Mouse (Mus musculus) hindbrain, embryonic 10.5 days (tissue): ENCODE results near the gene AC131692.1. TPM values are rescaled to one million over a fixed set of nuclear protein-coding genes. Genes with fewer than 3 reads are reported as not detected.
"Not testable (repeated sequence)": the region's sequence is repeated elsewhere in the genome, so short reads cannot be mapped to it uniquely, and the experiment has no call there.

Experiments
- DNase-seq: peaks from one replicate; pipeline ENCODE4 v3.0.0-alpha.2; 2017; ENCODE audit warnings: low spot score
- H3K27ac ChIP-seq: fragments of 300-500 bp; sonication (generic); 2 replicates; pipeline ENCODE4 v1.5.1; 2016; ENCODE audit warnings: mild to moderate bottlenecking, moderate library complexity
- H3K27me3 ChIP-seq: fragments of 300-500 bp; sonication (generic); 2 replicates; pipeline ENCODE4 v1.6.1; 2016; ENCODE audit warnings: mild to moderate bottlenecking; ENCODE audit not compliant: poor library complexity, insufficient read depth, severe bottlenecking
- H3K36me3 ChIP-seq: fragments of 300-500 bp; sonication (generic); 2 replicates; pipeline ENCODE4 v1.6.1; 2016; ENCODE audit warnings: mild to moderate bottlenecking, moderate library complexity
- H3K4me1 ChIP-seq: fragments of 300-500 bp; sonication (generic); replicated peaks from 2 replicates; pipeline ENCODE4 v1.6.1; 2016; ENCODE audit warnings: mild to moderate bottlenecking
- H3K4me3 ChIP-seq: fragments of 300-500 bp; sonication (generic); 2 replicates; pipeline ENCODE4 v1.5.1; 2016; ENCODE audit warnings: mild to moderate bottlenecking, moderate library complexity
- H3K9me3 ChIP-seq: fragments of 300-500 bp; sonication (generic); 2 replicates; pipeline ENCODE4 v1.6.1; 2016; ENCODE audit warnings: mild to moderate bottlenecking, moderate library complexity
- WGBS: fragments of 180-500 bp; shearing (Covaris S2); methylation state at CpG from one replicate; pipeline ENCODE4 v1.1.7; 2016; 5-methylcytosine and 5-hydroxymethylcytosine counted together
- polyA plus RNA-seq: library from polyadenylated mRNA; unstranded; fragments of >200 nt; fragmentation: Nextera tagmentation; extraction: Ambion mirVana; gene quantifications from 2 replicates; pipeline ENCODE4 v1.2.1, GENCODE M21; 2016

The AC131692.1 gene
- polyA plus RNA-seq, 1 experiment from 2014 or later: 0.38 TPM

DNA sequence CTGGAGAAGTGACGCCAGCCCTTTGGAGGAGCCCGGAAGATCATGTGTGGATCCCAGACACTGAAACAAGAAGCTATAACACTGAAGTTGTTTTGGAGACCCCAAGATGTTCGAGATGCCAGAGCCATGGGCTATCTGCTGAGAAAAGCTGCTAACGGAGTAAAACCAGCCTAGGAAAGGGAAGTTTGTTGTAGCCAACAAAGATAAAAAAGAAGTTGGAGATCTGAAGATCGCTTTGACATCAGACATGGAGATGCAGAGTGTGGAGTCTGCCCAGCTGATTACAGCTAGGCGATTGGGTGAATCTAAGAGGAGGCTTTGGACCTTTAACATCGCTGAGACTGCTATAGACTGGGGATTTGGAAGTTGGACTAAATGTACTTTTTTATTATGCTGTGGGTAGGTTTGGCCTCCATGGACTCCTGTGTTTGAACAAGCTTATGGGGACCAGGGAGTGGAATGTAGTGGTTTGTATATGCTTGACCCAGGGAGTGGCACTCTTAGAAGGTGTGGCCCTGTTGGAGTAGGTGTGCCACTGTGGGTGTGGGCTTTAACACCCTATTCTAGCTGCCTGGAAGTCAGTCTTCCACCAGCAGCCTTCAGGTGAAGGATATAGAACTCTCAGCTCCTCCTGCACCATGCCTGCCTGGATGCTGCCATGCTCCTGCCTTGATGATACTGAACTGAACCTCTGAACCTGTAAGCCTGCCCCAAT is 36.4 kb downstream of the AC131692.1 start:
- H3K9me3 ChIP-seq, H3K27ac ChIP-seq, H3K4me3 ChIP-seq, DNase-seq, H3K27me3 ChIP-seq: not testable (repeated sequence)
- 81% methylated on average over 7 of the region's 7 CpGs for WGBS
- Histone ChIP-seq H3K36me3 (peaks cover 24% of the 10 kb centered on the region), H3K4me1 (peaks cover 18% of the 10 kb centered on the region)

DNA sequence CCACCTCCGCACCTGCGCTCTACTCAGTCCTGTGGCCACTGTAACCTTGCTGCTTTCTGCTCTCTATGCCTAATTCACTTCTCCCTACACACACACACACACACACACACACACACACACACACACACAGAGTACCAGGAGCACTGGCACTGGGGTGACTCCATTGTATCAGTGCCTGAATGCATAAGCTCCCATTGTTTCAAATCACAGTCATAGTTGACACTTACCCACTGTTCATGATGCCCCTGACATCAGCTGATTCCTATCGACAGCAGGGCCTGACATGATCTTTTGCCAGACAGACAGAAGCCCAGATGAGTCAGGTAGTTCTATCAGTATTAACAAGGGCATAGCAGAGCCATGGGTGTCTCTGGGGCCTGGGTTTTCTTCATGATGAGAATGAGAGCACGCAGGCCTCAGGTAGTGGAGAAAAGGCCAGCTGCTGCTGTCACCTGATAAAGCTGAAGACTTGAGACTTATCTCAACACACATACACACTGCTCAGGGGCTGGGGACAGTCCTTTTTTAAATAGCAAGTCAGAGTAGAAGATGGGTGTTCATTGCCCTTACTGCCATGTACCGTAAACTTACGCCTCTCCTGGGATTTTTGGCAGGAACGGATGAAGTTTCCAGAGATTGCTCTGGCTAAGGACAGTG is 38.1 kb downstream of the AC131692.1 start:
- peaks cover 41% of the 10 kb centered on the region for H3K36me3 ChIP-seq
- no peak for DNase-seq
- H3K4me1 ChIP-seq: peaks cover 19% of the 10 kb centered on the region
- peak overlapping the region; percentile 37; the same call in 1 of the 2 replicates for H3K27ac ChIP-seq
- no peak overlapping the region for H3K4me3 ChIP-seq
- no peaks in the 10 kb centered on the region for H3K9me3 ChIP-seq
- H3K27me3 ChIP-seq: no peaks in the 10 kb centered on the region
- WGBS: 87% methylated on average over 7 of the region's 7 CpGs

DNA sequence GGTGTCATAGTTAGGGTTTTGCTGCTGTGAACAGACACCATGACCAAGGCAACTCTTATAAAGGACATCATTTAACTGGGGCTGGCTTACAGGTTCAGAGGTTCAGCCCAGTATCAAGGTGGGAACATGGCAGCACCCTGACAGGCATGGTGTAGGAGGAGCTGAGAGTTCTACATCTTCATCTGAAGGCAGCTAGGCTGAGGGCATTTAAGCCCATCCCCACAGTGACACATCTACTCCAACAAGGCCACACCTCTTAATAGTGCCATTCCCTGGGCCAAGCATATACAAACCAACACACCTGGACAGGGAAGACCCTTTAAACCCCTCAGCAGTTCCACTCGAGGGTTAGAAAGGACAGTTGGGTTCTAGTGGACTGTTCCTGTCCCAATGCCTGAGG is 39.0 kb downstream of the AC131692.1 start:
- not testable (repeated sequence) for H3K27me3 ChIP-seq, H3K9me3 ChIP-seq, H3K4me3 ChIP-seq, H3K27ac ChIP-seq, DNase-seq
- Histone ChIP-seq H3K4me1 (peaks cover 14% of the 10 kb centered on the region; the same call in 1 of the 2 replicates), H3K36me3 (peaks cover 50% of the 10 kb centered on the region)
- WGBS: 71% methylated on average over 1 of the region's 1 CpGs

DNA sequence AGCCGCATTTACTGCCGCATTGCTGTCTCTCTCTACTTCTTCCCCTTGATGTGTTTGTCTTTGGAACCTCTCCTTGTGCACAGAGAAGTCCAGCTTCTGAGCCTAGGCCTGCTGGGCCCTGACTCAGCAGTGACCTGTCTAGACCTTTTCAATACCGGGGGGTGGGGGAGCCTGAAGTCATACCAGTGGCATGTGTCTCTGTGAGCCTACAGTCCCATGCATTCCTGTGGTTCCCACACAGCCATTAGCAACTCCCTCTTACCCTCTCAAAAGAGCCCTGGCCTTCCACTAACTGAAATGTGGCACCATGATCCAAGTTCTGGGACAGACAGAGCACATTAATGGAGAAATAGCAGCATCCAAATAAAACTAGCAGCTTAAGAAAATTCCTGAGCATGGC is 42.2 kb downstream of the AC131692.1 start:
- WGBS: 83% methylated on average over 3 of the region's 3 CpGs
- peaks cover 23% of the 10 kb centered on the region for H3K4me1 ChIP-seq
- no peaks in the 10 kb centered on the region for H3K27me3 ChIP-seq
- H3K36me3 ChIP-seq: peaks cover 55% of the 10 kb centered on the region
- no peak overlapping the region for H3K27ac ChIP-seq
- DNase-seq: no peak
- H3K9me3 ChIP-seq: no peaks in the 10 kb centered on the region
- no peak overlapping the region for H3K4me3 ChIP-seq

DNA sequence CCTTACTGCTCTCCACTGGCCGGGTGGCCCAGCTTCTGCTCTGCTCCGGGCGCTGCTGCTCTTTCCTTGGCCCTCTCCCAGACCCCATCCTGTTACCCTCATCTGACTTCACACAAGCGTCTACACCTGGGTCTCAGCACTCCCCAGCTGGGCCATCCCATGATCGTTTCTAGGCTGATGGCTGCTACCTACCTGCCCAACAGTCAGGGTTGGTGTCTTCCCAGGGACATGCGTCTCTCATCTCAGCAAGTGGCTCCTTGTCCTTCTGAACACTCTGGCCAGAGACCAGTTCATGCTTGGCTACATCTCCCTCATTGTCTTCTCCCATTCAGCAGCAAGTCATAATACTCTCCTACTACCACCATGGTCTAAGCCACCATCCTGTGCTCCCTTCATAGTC is 45.5 kb downstream of the AC131692.1 start:
- Histone ChIP-seq H3K4me1 (peaks cover 22% of the 10 kb centered on the region), H3K27me3 (no peaks in the 10 kb centered on the region), H3K4me3 (peak overlapping the region; percentile 74), H3K27ac (peak overlapping the region; percentile 97), H3K36me3 (peaks cover 40% of the 10 kb centered on the region), H3K9me3 (no peaks in the 10 kb centered on the region)
- WGBS: 90% methylated on average over 6 of the region's 6 CpGs
- no peak for DNase-seq

DNA sequence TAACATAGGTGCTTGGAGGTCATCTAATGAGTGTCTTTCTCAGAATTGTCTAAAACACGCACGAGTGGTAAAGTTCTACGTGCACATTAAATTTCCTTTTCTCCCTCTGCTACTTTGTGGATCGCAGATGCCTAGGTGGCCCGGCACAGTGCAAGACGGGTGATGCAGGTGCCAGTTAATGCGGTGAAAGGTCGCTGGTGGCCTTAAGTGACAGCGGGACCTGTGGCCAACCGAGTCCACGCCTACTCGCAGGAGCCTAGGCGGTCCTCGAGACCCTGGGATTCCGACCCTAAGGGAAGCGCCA is 46.1 kb downstream of the AC131692.1 start:
- no peak for DNase-seq
- Histone ChIP-seq H3K9me3 (no peaks in the 10 kb centered on the region), H3K4me1 (peaks cover 22% of the 10 kb centered on the region), H3K36me3 (peaks cover 34% of the 10 kb centered on the region), H3K4me3 (peak overlapping the region; percentile 74), H3K27me3 (no peaks in the 10 kb centered on the region), H3K27ac (peak overlapping the region; percentile 97)
- 11% methylated on average over 16 of the region's 16 CpGs for WGBS

DNA sequence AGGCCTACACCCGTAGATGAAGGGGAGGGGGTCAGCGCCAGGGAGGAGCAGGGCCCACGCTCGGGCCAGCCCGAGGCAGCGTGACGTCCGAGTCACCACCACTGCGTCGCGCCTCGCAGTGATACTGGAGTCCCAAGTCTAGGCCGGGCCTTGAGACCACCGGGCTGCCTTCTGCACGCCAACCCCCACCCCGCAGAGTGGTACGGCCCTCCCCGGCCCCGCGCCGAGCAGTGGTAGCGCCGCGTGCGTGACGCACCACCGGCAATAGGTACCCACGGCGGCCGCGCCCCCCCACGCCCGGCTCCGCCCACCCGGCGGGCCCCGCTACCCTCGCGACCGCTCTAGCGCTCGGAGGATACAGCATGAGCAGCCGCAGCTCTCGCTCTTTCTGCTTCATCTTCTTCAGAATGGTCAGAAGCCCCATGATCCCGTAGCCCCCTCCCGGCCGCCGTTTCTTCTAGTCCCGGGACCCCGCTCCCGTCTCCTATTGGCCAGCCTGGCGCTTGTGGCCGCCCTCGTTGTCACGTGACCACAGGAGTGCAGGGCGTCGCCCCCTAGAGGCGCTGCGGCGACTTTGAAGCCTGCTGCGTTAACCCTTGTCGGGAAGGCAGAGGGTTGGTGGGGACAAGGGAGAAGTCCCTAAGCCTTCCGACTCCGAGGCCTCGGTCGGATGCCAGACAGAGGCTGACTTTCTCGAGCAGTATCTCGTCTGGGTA is 46.6 kb downstream of the AC131692.1 start, which contains the start of gene Batf2:
Gene Batf2, plus strand, starts transcription at position 306 of the 716 bp plus-strand sequence.
- Histone ChIP-seq H3K4me3 (peak within 1 kb of the TSS; percentile 74), H3K36me3 (peaks cover 29% of the 10 kb centered on the region), H3K9me3 (no peaks in the 10 kb centered on the region), H3K27ac (peak within 1 kb of the TSS; percentile 97), H3K4me1 (peaks cover 22% of the 10 kb centered on the region), H3K27me3 (no peaks in the 10 kb centered on the region)
- WGBS: under 1% methylated on average over 68 of the region's 68 CpGs
- peak; percentile 97 for DNase-seq

DNA sequence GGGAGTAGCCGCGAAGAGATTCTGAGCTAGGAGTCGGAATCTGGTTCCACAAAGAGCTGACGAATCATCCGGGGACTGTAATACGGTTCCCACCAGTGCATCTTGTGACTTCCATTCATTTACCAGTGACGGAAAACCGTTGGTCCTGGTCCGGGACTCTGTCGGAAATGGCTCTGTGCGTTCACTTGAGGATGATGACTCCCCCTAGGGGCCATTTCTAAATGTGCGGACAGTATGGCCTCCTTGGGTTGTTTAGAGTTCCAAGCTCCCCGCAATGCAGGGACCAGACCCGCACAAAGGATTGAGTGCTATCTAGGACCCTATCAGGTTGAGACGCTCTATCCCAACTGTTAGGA is 47.2 kb downstream of the AC131692.1 start, which contains the start of gene Arl2:
Gene Arl2, minus strand, starts transcription at position 155 of the 356 bp plus-strand sequence.
- peaks cover 22% of the 10 kb centered on the region for H3K4me1 ChIP-seq
- no peaks in the 10 kb centered on the region for H3K27me3 ChIP-seq
- H3K4me3 ChIP-seq: peak within 1 kb of the TSS; percentile 74
- DNase-seq: peak; percentile 89
- H3K9me3 ChIP-seq: no peaks in the 10 kb centered on the region
- peak within 1 kb of the TSS; percentile 97 for H3K27ac ChIP-seq
- WGBS: under 1% methylated on average over 15 of the region's 15 CpGs
- peaks cover 23% of the 10 kb centered on the region for H3K36me3 ChIP-seq

DNA sequence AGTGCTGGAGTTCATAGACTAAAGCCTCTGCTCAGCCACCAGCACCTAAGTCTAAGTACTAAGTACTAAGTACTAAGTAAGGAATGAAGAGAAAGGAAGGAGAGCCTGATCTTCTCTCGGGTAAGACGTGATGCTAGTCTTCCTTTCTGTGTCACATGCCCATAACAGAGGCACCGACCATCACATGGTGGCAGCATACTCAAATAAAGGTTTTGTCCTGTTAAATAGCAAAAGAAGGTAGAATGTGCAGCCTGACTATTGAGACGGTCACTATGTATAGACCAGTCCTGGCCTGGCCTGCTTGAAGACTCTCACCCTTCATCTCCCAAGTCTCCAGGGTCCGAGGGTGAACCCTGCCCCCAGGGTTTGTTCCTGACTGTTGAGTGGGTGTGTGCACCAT is 50.6 kb downstream of the AC131692.1 start:
- H3K36me3 ChIP-seq: no peaks in the 10 kb centered on the region
- no peak overlapping the region for H3K4me3 ChIP-seq
- no peak overlapping the region for H3K27ac ChIP-seq
- no peaks in the 10 kb centered on the region for H3K27me3 ChIP-seq
- DNase-seq: no peak
- peaks cover 13% of the 10 kb centered on the region for H3K4me1 ChIP-seq
- no peaks in the 10 kb centered on the region for H3K9me3 ChIP-seq
- WGBS: 78% methylated on average over 5 of the region's 5 CpGs

Other genes starting within 250 kb of the AC131692.1 start
- gene Frmd8, start 219.1 kb upstream of the AC131692.1 start, polyA plus RNA-seq: 37.2 and 37.8 TPM in 2 replicates
- gene Slc25a45, start 216.6 kb upstream of the AC131692.1 start, polyA plus RNA-seq: 2.8 TPM in 2 replicates
- gene Tigd3, start 200.3 kb upstream of the AC131692.1 start, polyA plus RNA-seq: 9.9 and 11.3 TPM in 2 replicates
- gene Dpf2, start 181.4 kb upstream of the AC131692.1 start, polyA plus RNA-seq: 225 TPM in 2 replicates
- 2.0 and 2.9 TPM in 2 replicates for gene Cdc42ep2, start 169.6 kb upstream of the AC131692.1 start, polyA plus RNA-seq
- gene Pola2, start 130.2 kb upstream of the AC131692.1 start, polyA plus RNA-seq: 83.7 and 110 TPM in 2 replicates
- not detected in 2 replicates for gene Slc22a20, start 108.3 kb upstream of the AC131692.1 start, polyA plus RNA-seq
- 5.9 and 6.5 TPM in 2 replicates for gene Capn1, start 78.5 kb upstream of the AC131692.1 start, polyA plus RNA-seq
- gene Syvn1, start 47.8 kb upstream of the AC131692.1 start, polyA plus RNA-seq: 37.0 and 39.2 TPM in 2 replicates
- gene Mrpl49, start 36.6 kb upstream of the AC131692.1 start, polyA plus RNA-seq: 77.8 and 81.7 TPM in 2 replicates
- gene Fau, start 36.6 kb upstream of the AC131692.1 start, polyA plus RNA-seq: 764 and 815 TPM in 2 replicates
- gene Znhit2, start 33.2 kb upstream of the AC131692.1 start, polyA plus RNA-seq: 38.3 and 41.9 TPM in 2 replicates
- gene Tm7sf2, start 26.0 kb upstream of the AC131692.1 start, polyA plus RNA-seq: 37.2 and 41.3 TPM in 2 replicates
- 70.2 and 74.9 TPM in 2 replicates for gene Vps51, start 17.2 kb upstream of the AC131692.1 start, polyA plus RNA-seq
- not detected in 2 replicates for gene Tmem262, start 14.4 kb upstream of the AC131692.1 start, polyA plus RNA-seq
- 2.4 and 2.6 TPM in 2 replicates for gene Gm28374, start 12.2 kb upstream of the AC131692.1 start, polyA plus RNA-seq
- gene Zfpl1, start 9.5 kb upstream of the AC131692.1 start, polyA plus RNA-seq: 79.2 and 87.1 TPM in 2 replicates
- gene Cdca5, start 9.4 kb upstream of the AC131692.1 start, polyA plus RNA-seq: 57.7 and 65.4 TPM in 2 replicates
- 0.64 and 0.90 TPM in 2 replicates for gene Naaladl1, start 11.4 kb downstream of the AC131692.1 start, polyA plus RNA-seq
- gene Sac3d1, start 24.2 kb downstream of the AC131692.1 start, polyA plus RNA-seq: 70.0 and 70.1 TPM in 2 replicates
- gene Snx15, start 33.9 kb downstream of the AC131692.1 start, polyA plus RNA-seq: 27.0 and 35.1 TPM in 2 replicates
- gene Batf2, start 46.6 kb downstream of the AC131692.1 start, polyA plus RNA-seq: 0.09 TPM in 1 of 2 replicates, not detected in the other
- 125 and 130 TPM in 2 replicates for gene Arl2, start 47.1 kb downstream of the AC131692.1 start, polyA plus RNA-seq
- gene Majin, start 90.0 kb downstream of the AC131692.1 start, polyA plus RNA-seq: 0.12 TPM in 1 of 2 replicates, not detected in the other
- gene Gpha2, start 132.0 kb downstream of the AC131692.1 start, polyA plus RNA-seq: 0.57 TPM in 1 of 2 replicates, not detected in the other
- gene Ppp2r5b, start 141.5 kb downstream of the AC131692.1 start, polyA plus RNA-seq: 37.8 and 53.8 TPM in 2 replicates
- gene Atg2a, start 147.2 kb downstream of the AC131692.1 start, polyA plus RNA-seq: 10.3 and 14.9 TPM in 2 replicates
- 87.8 and 103 TPM in 2 replicates for gene Ehd1, start 182.3 kb downstream of the AC131692.1 start, polyA plus RNA-seq
- gene Cdc42bpg, start 212.0 kb downstream of the AC131692.1 start, polyA plus RNA-seq: 0.29 and 0.37 TPM in 2 replicates
- gene Men1, start 240.6 kb downstream of the AC131692.1 start, polyA plus RNA-seq: 125 and 129 TPM in 2 replicates
- 13.1 and 14.7 TPM in 2 replicates for gene Map4k2, start 246.7 kb downstream of the AC131692.1 start, polyA plus RNA-seq